Mouse (Mus musculus): ENCODE measurements around the gene Slc16a7. TPM values are rescaled to one million over a fixed set of nuclear protein-coding genes. Genes with fewer than 3 reads are reported as not detected.

The Slc16a7 gene
- polyA plus RNA-seq, 1 experiment, result 10.7 TPM

DNA sequence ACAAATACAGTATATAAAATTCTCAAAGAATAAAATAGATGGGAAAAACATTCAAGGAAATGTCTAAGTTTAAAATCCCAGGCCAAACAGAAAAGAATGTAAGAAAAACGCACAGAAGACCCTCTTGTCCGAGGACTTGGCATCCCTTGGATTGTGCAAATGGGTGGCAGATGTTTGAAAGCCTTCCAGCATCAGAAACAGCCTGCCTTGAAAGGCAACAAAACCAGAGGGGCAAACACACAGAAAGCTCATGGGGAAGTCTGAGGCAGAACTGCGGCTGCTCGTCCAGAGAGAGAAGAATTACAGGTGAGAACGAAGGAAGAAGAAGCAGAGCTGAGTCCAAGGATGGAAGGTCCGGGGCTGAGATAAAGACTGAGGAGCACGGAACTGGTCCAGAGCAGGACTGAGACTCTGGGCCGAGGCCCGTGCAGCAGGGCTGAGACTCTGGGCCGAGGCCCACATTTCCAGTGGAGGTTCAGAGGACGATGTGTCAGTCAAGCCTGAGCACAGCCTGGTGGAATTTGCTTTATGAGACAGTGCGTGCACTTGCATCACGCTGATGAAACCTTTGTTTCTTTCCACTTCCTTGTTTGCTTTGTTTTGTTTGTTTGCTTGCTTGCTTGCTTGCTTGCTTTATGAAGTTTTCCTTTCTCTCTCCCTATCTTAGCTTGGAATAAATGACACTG is 65.0 kb downstream of the Slc16a7 start:
- DNase-seq (ENCODE audit: low read depth), result no peak

DNA sequence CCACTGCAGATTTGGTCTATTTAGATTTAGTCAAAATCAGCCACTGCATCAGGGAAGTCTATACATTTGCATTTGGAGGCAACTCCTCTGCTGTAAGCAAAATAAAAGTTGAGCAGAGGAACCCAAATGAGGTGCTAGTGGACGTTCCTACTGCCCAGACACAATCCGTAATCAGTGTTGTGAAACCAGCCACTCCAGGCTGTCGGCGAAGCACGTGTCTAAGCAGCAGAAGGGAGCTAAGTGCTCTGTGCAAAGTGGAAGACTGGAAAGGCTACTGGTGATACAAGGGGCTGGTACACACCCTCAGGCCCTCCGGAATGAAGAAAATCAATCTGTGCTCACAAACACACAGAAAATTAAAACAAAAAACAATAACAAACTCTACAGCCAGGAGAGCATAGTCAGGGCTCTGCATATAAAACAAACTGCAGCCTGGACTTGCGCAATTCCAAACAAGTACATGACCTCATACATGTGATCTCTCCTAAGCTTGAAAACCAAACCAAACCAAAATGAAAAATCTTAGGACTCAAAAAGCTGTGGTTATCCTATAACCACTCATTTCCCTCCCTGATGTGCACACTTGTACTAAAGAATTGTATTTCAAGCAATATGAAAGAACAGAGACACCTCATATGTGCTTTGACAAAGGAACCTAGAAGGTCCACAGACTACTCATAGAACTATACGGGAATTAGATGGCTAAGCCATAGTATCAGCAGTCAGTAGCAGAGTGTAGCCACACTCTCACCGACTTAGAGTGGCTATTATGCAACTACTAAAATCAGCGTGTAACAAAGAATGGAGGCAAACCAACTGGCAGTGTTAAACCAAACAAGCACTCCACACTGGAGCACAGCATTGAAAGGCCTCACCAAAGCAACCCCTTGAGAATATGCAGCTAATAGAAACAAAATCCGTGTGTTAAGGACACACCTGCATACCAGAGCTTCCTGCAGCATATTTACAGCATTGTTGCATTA is 67.5 kb downstream of the Slc16a7 start:
- no peak for DNase-seq (ENCODE audit: low read depth)

DNA sequence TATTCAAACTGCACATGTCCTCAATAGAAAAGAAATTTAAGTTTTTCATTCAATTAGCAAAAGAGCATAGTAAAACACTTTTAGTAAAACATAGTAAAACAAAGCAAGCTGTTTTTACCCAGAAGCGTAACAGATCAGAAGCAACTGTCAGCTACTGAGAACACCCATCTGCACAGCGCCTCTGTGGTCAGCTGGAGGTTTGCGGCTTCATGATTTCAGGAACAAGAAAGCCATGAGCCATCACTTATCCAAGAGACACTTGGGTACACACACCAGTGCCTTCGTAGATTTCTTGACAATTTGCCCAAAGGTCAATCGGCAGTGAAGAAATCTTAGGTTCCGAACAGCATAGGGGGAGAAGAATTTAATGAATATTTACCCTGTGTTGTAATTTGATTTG is 71.9 kb downstream of the Slc16a7 start:
- DNase-seq (ENCODE audit: low read depth), result no peak

DNA sequence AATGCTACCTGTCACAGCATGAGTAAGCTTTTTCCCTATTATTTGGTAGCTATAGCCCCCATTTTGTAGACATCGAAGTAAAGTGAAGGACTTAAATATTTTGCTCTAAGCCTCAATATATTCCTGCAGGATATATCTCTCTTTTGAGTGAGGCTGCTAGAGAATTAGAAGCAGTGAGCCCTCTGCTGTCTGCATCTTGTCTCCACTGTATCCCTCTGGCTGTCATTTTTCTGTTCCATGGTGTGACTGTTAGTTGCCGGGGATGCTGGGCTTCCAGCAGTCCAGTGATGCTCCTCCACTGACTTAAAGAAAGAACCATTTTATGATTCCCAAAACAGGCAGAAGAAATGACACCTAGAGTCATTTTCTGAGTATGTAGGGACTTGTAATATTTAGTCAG is 78.4 kb downstream of the Slc16a7 start:
- DNase-seq (ENCODE audit: low read depth), result no peak

DNA sequence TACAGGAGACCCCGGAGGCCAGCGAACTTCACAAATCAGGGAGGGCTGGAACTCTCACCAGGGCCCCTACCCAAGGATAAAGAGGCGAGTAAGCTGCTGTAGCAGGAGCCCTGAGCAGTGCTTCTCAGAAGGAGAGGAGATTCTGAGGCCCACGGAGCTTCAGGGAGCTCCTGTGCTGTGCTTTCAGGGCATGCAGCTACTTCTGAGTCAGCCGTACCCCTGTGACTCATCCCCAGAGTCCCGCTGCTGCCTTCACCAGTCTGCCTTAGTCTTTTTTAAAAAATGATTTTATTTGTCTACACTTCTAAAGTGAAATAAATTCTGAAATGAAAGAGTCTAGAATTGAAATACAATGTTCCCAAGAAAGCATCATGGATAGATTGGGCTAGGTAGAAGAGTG is 91.2 kb downstream of the Slc16a7 start:
- no peak for DNase-seq (ENCODE audit: low read depth)

DNA sequence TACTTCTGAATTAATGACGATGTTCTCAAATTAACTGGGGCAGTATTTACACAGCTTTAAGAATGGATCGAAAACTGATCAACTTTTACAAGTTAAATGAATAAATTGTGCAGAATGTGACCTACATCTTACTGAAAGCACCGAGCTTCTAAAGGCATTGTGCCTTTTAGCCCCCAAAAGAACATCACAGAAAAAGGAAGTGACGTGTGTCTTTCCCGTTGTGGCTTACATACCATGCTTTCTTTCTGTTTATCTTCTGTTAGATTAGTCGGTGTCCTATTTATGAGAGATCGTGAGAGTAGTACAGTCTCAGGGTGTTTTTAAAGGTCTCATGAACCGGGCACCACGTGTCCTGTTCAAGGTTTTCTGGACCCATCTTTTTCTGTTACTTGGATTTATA is 98.9 kb downstream of the Slc16a7 start:
- DNase-seq (ENCODE audit: low read depth), result no peak

DNA sequence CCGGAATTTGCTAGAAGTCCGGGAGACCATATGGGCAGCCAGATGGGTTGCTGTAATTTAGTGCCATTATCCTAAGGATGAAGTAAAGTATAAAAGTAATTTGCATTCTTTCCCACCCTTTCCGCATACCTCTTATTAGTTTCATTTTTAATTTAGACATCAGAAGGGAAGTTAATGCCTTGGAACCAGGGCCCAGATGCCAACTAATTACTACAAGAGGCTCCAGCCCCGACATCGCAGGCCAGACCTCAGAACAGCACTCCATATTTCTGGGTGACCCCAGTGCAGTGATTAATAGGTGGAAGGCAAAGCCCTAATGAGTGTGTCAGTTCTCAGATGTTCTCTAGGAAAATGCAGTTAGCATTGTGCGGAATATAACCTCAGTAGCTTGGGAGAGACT is 100.7 kb downstream of the Slc16a7 start:
- no peak for DNase-seq (ENCODE audit: low read depth)

DNA sequence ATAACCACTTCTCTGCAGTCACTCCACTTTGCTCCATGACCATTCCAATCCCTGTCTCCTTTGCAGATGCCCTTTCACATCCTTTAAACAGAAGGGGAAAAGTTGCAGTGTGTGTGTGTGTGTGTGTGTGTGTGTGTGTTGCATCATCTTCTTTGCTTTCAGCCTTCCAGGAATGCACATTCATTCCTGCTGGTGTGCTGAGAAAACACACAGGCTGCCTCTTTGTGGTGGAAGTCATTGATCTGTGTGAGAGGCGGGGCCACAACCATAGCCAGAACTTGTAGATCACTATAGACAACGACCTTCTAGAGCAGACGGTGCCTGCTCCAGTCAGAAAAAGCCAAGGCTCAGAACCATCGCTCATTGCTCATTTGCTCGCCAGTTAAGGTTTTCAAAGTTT is 103.9 kb downstream of the Slc16a7 start:
- DNase-seq (ENCODE audit: low read depth), result no peak

DNA sequence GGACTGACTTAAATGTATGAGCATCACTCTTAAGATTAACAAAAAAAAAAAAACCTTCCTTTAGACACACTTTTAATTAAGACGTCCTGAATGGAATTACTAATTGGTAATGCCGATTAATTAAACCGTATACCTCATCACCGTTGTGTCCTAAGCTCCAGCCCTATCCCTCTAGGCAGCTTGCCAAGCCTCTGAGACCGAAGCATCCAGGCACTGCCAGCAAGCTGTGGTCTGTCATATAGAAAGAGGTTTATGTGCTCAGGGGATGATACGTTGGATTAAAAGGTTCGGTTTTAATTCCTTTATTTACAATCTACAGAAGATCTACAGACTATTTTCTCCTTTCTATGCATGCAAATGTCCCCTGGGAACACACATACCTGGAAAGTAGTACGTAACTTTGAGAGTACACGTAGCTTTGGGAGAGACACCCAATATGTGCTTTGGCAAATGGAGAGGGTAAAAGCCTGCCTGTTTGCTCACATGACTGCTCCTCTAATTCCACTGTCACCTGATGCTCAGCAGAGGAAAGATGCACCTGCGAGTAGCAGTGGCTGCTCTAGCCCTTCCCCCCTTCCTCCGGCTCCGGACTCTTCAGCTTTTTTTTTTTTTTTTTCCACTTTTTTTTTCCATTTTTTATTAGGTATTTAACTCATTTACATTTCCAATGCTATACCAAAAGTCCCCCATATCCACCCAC is 114.0 kb downstream of the Slc16a7 start:
- no peak for DNase-seq (ENCODE audit: low read depth)

DNA sequence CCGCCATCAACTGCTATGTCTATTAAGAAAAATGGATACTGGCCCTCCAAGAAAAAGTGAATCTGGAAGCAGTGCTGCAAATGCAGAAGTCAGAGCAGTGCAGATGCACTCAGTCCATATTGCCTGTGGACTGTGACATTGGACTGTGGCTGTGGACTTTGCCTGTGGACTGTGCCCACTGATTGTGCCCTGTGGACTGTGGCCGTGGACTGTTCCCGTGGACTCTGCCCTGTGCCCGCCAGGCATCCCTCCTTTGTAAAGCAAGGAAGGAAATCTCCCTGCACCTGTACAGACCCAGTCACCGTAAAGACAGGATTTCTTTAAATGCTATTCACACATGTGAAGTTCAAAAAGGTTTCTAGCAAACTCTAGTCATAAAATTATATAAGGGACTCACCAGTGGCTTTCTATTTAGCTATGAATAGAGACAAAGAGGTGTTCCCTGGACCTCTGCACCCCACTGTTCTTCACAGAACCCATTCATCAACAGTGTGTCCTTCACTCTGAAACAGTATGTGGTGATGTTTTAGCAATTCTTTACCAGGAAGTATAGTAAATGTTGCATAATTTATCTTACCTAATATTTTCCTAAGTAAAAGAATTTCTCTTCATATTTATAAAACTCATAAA is 114.6 kb downstream of the Slc16a7 start:
- DNase-seq (ENCODE audit: low read depth), result no peak

DNA sequence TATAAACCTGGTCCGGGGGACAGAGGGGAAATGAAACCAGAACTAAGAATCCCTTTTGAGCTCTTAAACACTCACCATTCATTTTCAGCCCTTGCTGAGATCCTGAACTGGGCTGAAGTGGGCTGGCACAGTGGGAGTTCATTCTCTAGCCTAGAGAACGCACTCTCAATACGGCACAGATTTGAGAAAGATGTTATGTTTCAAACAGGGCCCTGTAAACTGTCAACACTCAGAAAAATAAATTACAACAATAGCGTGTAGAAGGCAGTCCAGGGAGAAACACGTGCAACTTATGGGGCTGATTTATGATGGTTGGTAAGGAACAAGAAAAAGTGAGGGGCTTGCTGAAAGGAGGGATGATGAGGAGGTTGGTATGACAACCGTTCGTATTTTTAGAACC is 115.5 kb downstream of the Slc16a7 start:
- no peak for DNase-seq (ENCODE audit: low read depth)

DNA sequence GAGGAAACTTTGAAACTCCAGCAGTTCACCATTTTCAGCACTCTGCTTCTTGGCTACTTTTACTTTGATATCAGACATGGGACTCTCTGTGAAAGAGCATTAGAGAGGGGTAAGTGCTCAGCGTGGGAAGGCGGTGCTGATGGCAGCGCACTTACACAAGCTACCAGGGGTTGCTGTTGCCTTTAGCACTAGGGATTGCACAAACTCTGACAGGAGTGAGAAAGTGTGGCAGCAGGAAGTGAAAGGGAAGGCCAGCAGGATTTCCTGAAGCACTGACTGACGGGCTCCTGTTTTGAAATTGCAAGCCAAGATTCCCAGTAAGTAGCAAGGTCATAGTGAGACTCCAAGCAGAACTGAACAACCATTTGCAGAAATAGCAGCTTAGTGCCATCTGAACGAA is 117.8 kb downstream of the Slc16a7 start:
- no peak for DNase-seq (ENCODE audit: low read depth)

DNA sequence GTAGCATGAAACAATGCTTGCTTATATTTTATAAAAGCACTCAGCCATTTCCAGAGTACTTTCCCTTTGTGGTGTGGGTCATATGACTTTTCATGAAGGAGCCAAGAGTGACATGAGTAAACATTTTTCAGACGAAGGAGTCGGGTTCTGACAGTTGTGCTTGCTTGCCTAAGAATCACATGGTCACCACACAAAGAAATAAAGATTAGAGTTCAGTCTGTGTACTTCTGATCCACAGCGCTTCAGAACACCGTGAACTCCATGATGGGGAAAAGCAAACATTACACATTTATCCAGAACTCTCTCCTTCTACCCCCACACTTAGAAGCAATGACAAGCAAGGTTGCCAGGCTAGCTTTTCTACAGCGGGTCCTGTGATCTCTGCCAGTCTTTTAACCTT is 119.0 kb downstream of the Slc16a7 start:
- no peak for DNase-seq (ENCODE audit: low read depth)

DNA sequence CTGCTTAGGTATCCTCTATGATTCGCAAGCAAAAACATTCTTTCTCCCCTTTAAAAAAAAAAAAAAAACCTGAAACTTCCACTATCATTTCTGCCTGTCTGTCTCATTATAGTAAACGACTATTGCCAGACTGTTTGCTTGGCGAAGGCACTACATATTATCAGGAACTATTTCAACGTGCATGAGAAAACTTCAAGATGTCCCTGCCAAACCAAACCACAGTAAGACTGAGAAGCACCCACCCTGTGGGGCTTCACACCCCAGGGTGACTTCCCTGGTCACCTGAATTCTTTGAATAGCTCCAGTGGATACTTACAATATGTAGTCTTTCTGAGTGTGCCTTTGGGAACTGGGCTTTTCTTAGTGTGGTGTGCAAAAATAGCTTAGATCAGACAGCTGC is 122.9 kb downstream of the Slc16a7 start:
- no peak for DNase-seq (ENCODE audit: low read depth)

DNA sequence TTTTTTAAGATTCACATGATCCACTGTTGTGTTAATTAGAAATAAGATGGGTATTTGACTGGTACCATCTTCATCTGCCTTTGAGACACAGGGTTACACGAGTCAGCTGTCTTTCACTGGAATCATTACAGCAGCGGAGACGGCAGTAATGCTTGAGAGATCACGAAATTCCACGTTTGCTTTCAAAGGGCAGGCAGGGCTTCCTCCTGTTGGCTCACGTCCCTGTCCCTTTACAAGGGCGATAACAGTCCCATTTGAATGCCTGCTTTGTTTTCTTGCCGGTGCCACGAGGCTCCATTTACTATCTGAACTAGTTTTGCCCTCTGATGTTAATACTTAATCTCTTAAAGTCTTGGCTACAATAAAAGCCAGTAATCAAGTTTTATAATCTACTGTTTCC is 123.4 kb downstream of the Slc16a7 start:
- DNase-seq (ENCODE audit: low read depth), result no peak

DNA sequence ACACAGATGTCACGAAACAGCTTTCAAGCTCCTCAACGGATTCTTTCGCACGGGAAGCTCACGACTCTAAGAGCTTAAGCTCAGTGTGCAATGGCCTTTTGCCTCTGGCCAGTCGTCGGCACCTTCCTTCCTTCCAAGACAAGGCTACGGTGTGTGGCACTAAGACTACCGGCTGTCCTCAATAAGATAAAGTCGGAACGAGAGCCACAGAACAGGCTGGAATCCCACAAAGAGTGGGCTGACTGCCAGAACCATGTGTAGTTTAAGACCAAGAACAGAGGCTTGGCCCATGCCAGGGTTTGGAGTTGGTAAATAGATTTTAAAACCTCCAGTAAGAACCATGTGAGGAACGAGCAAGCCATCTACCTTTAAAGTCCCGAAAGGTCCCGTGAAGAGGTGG is 123.8 kb downstream of the Slc16a7 start:
- no peak for DNase-seq (ENCODE audit: low read depth)

DNA sequence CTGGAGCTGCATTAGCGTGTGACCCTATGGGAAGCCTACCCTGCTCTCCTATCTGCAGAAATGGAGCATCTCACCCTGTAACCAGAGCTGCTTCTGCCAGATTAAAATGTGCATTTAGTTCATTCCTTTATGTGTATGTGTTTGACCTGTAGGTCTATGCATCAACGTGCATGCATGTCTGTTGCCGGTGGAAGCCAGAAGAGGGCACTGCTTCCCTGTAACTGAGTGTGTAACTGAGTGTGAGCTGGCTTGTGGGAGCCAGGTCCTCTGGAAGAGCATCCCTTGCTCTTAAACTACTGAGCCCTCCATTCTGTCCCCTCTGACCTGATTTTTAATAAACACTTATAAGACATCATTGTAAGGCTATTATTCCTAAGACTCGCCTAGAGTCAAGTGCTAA is 124.3 kb downstream of the Slc16a7 start:
- no peak for DNase-seq (ENCODE audit: low read depth)

DNA sequence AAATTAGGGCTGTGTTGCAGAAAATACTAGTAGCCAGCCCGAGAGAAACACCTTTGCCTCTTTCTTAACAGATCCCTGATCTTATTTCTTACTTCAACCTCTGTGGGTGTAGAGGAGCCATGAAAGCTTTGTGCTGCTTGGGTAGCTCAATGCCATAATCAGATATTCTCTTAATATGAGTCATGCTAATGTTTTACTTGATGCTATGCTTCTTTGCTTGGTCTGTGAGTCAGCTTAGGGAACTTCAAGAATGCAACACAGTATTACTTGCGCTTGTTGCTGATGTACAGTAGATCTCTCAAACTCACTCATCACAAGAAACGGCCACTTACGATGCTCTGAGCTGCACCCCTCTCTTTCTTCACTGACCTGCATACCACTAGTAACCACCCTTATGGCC is 133.4 kb downstream of the Slc16a7 start:
- no peak for DNase-seq (ENCODE audit: low read depth)

DNA sequence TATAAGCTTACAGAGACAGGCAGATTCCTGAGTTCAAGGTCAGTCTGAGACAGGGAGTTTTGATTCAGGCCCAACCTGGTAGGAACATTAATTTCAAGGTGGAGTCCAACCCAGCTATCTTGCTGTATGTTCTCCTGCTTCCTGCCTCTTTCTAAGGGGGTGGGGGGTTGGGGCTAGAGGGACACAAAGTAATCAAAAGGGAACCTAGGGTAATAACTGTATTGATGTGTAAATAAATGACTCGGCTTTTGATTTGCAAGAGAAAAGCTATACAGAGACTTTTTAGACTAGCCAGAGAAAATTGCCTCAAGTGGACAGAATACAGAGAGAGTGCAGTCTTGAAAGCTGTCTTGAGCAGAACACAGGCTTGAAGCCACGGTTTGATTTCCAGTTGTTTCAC is 174.7 kb downstream of the Slc16a7 start:
- DNase-seq (ENCODE audit: low read depth), result no peak

DNA sequence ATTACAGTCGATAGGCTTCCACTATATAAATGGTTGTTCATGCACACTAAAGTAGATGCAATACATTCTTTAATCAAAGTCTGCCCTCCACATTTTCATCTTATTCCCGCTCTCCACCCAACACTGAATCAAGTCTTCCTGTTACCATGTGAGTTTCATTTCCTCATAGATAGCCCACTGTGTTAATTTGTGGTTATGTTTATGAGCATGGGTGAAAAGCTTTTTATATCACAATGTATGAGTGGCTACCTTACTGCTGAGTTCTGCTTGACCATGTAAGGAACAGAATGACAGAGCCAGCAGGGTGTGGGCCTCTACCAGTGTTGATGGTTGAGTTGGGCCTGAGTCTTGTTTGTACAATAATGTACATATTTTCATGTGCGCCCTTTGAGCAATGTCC is 175.5 kb downstream of the Slc16a7 start:
- DNase-seq (ENCODE audit: low read depth), result no peak

DNA sequence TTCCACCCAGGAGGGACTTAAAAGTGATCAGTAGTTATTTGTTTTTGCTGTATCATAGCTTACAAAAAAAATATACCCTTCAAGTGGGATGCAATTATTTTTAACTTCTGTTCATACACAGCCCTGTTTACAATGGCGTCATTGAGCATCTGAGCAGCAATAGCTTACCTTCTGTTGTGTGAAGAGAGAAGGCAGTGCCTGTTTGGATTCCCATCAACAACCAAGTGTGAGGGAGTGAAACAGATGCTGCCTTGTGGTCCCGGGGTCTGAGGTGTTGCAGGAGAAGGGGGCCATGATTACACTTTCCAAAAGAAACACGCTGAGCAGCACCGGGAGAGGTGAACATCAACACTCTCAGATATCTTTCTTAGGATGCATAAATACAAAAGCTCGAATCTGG is 201.7 kb downstream of the Slc16a7 start:
- no peak for DNase-seq (ENCODE audit: low read depth)

DNA sequence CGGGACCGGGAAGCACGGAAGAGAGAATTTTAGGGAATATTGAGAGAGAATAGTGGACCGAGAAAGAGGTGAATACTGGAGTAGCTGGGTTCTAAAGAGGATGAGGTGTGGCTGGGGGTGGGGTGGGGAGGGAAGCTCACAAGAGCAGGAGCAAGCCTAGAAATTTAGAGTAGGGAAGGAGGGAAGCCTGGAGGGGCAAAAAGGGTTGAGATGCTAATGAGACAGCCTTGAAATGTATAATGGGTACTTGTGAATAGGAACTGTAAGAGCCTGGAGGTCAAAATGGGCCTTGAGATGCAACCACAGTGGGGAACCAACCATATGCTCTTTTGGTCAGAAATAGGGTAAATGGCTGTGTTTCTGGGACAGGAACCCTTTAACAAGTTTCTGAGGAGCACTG is 203.9 kb downstream of the Slc16a7 start:
- DNase-seq (ENCODE audit: low read depth), result no peak
